17 mouse cellular contexts compared by ENCODE assay signal in genomic region chr12:72308506-72308905, GRCm38 (mm10).
DNase-seq lines count a peak whose midpoint lies in the region; TF ChIP-seq lines count a peak whose summit lies in the region.
"Had no signal": no experiment of that assay in that cellular context is flagged by ENCODE, and none has a peak within 500 bp of the region (broad histone marks: within the 10 kb centered on the region; RNA-seq: fewer than 3 reads in every experiment).

No protein-coding gene starts in this region.

- H3K36me3 ChIP-seq in heart, adult 2 months (ENCODE audit: control insufficient read depth, insufficient read depth, low read length), result no peaks in the 10 kb centered on the region
- H3K36me3 ChIP-seq in heart, embryonic 10.5 days, result no peaks in the 10 kb centered on the region
- H3K36me3 ChIP-seq: G1E had no signal

- no peak for TF ChIP-seq CTCF in heart, adult 2 months (IDR thresholded peaks at IDR 0.05)

- TF ChIP-seq EP300 in heart, adult 2 months (IDR thresholded peaks at IDR 0.05; ENCODE audit: insufficient read depth, low read depth, low read length), result no peak

- H3K27ac ChIP-seq in heart, adult 2 months, result no peak overlapping the region
- H3K27ac ChIP-seq in heart, embryonic 10.5 days, result no peak overlapping the region

- H3K27me3 ChIP-seq in heart, adult 2 months (ENCODE audit: control insufficient read depth, insufficient read depth, low read length), result no peaks in the 10 kb centered on the region
- H3K27me3 ChIP-seq in heart, embryonic 10.5 days (ENCODE audit: insufficient read depth, poor library complexity, severe bottlenecking), result peaks cover 36% of the 10 kb centered on the region
- H3K27me3 ChIP-seq: CH12.LX, Patski had no signal

- TF ChIP-seq POLR2A in heart, adult 2 months (IDR thresholded peaks at IDR 0.05; ENCODE audit: insufficient read depth, low read depth, low read length), result no peak

- H3K4me1 ChIP-seq in heart, adult 2 months (ENCODE audit: control insufficient read depth, insufficient read depth, low read length), result no peaks in the 10 kb centered on the region
- peaks cover 13% of the 10 kb centered on the region; the same call in 1 of the 2 replicates for H3K4me1 ChIP-seq in heart, embryonic 10.5 days

- H3K4me3 ChIP-seq in heart, adult 2 months, result no peak overlapping the region
- no peak overlapping the region for H3K4me3 ChIP-seq in heart, embryonic 10.5 days

- intact Hi-C loops in heart, adult 2 months (cut with DNase I), result no loop called here

- 75% methylated on average over 8 of the region's 8 CpGs for WGBS in heart, adult 2 months
- WGBS in heart, embryonic 10.5 days, result 73% methylated on average over 8 of the region's 8 CpGs

- DNase-seq in heart, adult 11 months, result peak; percentile 61
- DNase-seq in heart, adult 2 months, result no peak
- DNase-seq in heart, embryonic 10.5 days (ENCODE audit: low spot score), result peak; percentile 68
- no peak for DNase-seq in heart, adult 8-10 months (ENCODE audit: low spot score)
- DNase-seq: adrenal gland, adult 2 months; adrenal gland, adult 8-10 months; adrenal gland, postnatal 10 days; adrenal gland, postnatal 14 days; adrenal gland, postnatal 25 days; adrenal gland, postnatal 36 days; B cell, adult 2 months; cerebellum, adult 11 months; cerebellum, adult 11-12 months; cerebellum, adult 18-20 months had no signal

- no peaks in the 10 kb centered on the region for H3K79me2 ChIP-seq in heart, adult 2 months (replicated peaks; ENCODE audit: control insufficient read depth, insufficient read depth, low read length)

- H3K9me3 ChIP-seq in heart, embryonic 10.5 days, result no peaks in the 10 kb centered on the region

- H3K9ac ChIP-seq in heart, adult 2 months (ENCODE audit: low read depth, low read length), result no peak overlapping the region

Comparison
In these comparisons a context has a peak if more than half of its experiments do, and no peak if none do; other contexts are left out.
1. DNase-seq: peak in heart, adult 11 months (single experiment) and heart, embryonic 10.5 days (single experiment); none in heart, adult 2 months (0 of 2) and heart, adult 8-10 months (single experiment).